Mouse (Mus musculus): ENCODE results near the gene Ankrd6.
A peak's percentile ranks its signal among the peaks of the same experiment; 100 is the strongest.
"Not testable (repeated sequence)": the region's sequence is repeated elsewhere in the genome, so short reads cannot be mapped to it uniquely, and the experiment has no call there.

Ankrd6 gene

DNA sequence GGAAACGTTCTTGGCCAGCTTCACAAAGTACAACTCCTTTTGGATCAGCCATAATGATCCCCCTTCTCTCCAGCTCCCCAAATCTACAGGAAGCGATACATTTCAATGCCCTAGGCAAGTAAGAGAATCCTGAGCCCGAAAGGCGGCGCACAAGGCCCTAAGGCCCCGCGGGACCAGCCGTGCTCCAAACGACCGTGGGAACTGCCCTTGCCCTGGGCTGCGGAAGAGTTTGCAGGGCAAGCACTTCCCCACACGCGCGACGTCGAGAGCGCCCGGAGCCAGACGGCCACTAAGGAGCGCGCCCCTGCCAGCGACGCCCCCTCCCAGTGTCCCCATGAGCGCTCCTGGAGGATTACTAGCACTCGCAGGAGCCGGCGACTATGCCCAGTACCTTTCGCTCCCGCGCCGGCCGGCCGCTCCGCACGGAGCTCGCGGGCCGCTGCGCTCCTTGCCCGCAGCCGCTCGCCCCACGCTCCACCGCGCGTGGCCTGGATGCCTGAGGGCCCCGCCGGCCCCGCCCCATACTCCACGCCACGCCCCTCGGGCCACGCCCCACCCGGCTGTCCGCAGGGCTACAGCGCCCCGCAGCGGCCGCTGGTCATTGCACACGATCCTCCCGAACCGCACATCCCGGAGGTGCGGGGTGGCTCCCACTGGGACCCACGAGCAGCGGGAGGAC is at the start of gene Ankrd6:
Gene Ankrd6 (minus strand): TSS at position 486 of the 679 bp plus-strand sequence.
- DNase-seq (ENCODE audit: low spot score in 2 of 2), result peak; percentile 61 to 74

DNA sequence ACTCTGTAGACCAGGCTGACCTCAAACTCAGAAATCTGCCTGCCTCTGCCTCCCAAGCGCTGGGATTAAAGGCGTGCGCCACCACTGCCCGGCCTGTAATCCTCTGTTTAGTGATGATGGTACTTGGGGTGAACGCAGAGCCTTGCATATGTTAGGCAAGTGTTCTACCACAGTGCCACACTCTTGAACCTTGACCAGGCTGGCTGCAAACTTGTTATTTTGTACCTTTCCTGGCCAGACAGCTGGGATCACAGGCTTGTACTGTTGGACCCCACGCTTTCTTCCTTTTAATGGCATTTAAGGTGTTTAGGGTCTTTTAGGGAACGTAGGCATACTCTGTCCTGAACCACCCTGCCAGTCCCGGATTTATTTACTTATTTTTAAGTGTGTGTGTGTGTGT is 48.4 kb upstream of the Ankrd6 start:
- DNase-seq (ENCODE audit: low spot score in 2 of 2), result no peak

DNA sequence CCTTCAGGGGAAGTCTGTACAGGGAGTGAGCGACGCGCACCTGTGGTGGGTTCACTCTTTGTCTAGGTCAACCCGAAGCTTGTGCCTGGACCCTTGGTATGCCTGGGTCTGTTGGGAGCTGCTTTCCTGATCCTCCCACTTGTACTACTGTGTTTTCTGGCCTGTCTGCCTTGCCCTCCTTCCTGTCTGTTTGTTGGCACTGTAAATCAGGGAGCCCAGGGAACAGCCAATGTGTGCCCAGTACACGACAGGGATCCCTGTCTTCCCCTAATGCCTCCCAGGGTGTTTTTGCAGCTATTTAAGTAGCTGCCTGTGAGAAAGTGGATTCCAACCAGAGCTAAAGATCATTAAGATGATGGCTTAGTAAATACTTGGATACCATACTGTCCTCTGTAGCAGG is 46.9 kb upstream of the Ankrd6 start:
- no peak for DNase-seq (ENCODE audit: low spot score in 2 of 2)

DNA sequence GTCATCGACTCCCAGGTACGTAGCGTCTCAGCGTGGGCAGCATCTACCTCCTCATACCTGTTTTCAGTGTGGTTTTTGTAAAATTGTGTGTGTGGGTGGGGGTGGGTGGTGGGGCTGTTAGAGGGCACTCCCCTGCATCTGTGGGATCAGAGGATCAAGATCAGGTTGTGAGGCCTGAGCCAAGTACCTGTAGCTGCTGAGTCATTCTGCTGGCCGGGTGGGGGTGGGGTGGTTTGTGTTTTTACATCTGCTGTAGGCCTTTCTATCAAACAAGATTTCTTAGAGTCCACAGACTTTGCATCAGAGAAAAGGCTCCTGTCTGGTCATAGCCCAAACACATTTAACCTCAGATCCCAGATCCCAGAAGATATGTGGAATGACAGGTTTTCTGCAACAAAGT is 45.4 kb upstream of the Ankrd6 start:
- no peak for DNase-seq (ENCODE audit: low spot score in 2 of 2)

DNA sequence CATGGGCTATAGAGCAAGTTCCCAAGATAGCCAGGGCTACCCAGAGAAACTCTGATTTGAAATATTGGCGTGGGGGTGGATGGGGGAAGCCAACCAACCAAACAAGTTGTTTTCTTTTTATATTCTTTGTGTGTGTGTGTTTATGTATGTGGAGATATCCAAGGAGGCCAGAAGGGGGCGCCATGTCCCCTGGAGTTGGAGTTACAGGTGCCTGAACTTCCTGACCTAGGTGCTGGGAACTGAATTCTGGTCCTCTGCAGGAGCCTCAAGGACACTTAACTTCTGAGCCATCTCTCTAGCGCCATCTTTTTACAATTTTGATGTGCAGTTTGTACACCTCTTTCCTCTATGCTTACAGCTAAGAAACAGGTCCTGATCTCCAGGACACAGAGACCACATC is 43.5 kb upstream of the Ankrd6 start:
- DNase-seq (ENCODE audit: low spot score in 2 of 2), result no peak

DNA sequence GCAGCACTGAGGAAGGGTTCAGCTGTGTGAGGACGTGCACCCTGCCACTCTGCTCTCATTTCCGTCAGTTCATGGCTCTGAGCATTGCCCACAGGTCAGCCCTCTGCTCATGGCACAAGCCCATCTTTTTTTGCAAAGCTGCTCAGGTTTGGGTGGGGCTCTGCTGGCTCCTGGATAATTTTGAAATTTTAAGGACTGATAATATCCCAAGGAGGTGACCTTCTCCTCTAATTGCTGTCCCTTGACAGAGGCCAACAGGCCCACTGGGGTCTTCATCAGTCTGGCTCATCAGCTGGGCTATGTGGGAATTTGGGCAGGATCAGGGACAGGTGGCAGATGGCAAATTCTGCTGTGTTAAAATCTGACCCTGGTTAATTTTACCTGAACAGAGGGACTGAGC is 38.7 kb upstream of the Ankrd6 start:
- no peak for DNase-seq (ENCODE audit: low spot score in 2 of 2)

DNA sequence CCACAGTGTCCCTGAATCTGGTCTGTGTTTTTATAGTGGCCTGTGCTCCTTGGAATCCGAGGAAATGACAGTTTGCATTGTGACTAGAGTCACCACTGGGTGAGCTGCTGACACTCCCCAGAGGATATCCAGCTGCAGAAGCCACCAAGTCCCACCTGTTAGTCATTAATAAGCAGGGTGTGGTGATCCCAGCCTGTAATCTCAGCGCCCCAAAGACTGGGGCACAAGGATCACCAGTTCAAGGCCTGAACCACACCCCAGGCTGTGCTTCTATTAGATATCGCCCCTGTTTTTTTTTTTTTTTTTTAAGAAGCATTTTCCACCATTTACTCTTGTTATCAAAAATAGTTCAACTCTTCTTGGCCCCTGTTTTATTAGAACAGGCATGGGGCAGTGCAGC is 36.4 kb upstream of the Ankrd6 start:
- no peak for DNase-seq (ENCODE audit: low spot score in 2 of 2)

DNA sequence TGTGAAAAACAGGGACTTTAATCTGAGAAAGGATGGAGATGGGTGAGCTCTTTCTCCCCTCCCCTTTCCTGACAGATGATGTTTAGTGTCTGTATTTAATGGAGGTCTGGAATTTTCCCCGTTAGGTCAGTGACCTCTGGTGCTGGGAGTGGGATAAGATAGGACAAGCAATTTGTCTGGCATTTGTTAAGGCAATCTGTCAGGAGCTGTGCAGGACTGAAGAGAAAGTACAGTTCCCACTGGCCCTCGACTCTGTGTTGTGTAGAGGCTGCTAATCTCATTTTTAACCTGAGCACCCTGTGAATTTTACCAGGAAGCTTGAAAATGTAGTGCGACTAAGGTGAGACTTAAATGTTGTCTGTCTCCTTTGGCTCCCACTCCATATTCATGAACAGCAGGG is 35.0 kb upstream of the Ankrd6 start:
- DNase-seq (ENCODE audit: low spot score in 2 of 2), result no peak

DNA sequence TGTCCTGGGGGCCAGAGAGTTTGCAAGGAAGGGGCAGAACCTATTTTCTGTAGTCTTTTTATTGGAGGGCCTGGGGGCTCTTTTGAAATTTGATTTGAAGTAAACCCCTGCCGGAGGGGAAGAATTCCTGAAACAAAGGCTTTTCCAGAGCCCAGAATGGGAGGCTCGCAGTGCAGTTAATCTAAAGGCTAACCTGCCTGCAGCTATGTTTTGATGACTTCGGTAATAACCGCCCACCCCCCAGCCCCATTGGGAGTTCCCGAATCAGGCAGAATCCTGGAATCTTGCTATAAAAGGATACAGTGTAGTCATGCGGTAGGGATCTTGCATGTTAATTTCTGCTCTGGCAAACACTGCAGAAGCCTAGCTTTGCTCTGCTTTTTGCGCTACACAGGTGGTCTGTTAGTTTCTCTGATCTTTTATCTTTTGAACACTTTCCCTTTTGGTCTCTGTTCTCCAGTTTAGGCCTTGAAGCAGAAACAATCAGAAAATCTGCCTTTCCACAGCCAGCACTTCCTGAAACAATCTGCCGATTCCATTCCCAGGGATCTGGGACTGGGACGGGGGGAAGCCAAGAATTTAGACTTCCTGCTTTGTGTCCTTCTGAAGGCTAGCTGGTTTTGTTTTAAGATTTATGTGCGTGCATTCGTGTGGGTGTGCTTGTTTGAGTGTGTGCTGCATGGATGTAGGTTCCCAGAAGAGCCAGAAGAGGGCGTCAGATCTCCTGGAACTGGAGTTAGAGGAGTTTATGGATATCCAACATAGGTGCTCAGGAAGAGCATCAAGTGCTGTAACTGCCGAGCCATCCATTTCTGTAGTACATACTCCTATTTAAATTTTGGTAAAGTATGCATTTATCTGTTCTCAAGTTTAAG is 34.4 kb upstream of the Ankrd6 start:
- DNase-seq (ENCODE audit: low spot score in 2 of 2), result no peak

DNA sequence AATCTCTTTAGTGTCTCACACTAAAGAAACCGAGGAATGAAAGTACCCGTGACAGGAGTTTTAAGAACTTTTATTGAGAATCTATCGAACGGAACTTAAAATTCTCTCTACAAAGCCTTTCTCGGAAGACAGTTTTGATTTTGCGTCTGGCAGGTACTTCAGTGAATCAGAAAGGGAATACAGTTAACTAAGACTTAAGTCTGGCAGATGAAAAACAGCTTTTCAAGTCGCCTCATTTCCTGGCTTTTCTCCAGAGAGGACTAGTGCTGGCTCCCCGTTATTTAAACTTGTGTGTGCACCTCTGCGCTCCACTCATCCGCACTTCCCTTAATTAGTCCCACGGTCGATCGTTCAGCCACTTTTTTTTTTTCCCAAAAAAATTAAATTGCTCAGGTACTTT is 33.6 kb upstream of the Ankrd6 start:
- no peak for DNase-seq (ENCODE audit: low spot score in 2 of 2)

DNA sequence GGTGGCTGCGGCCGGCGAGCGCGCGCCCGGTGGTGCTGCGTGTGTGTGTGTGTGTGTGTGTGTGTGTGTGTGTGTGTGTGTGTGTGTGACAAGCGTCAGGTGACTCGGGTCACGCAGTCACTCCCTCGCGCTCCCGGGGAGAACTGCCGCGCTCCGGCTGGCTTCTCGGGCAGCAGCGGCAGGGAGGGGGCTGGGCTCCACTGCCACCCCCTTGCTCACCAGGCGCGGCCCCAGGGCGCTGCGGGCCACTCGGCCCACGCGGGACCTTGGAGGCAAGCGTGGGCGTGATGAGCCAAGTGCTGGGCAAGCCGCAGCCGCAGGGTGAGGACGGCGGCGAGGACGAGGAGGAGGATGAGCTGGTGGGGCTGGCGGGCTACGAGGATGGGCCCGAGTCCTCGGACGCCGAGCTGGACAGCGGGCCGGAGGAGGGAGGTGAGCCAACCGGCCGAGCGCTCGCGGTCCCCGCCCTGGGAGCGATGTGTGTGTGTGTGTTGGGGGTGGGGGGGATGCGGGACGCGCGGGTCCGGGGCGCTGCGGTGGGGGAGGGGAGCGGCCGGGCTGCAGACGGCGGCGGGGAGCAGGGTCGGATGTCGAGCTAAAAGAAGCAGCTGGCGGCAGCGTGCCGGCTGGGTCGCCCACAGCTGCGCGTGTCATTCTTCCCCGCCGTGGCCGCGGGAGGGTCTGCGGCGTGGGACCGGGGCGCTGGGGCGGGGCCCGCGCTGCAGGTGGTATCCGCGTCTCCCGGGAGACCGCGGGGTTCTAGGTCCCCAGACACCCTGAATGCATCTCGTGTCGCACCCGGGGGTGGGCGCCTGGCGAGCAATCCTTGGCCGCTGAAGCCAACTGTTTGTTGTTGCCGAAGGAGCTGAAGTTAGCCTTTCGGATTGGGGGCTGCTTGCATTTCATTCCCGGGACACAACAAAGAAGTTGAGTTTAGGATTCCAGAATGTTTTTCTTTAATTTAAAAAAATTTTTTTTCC is 32.8 kb upstream of the Ankrd6 start:
- DNase-seq (ENCODE audit: low spot score in 2 of 2), result peak; percentile 32 to 38

DNA sequence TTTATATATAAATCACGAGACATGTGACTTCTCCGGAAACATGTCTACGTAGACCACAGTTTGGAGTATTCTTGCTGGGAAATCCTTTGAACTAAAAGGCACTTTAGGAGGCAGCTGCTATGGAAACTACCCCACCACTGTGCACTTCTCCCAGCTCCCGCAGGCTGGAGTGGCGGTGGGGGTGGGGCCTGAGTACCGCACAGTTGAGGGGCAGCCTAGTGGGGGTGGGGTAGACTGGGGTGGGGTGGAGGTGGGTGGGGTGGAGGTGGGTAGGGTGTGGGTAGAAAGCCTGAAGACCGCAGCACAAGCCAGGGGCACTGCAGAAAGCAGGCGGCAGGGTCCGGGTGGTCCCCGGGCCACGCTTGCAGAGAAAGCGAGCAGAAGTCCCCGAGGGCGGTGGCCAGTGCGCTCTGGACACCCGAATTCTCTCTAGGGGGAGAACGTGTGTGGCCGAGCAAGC is 32.1 kb upstream of the Ankrd6 start, which contains the start of gene Rragd:
Gene Rragd (plus strand): TSS at position 322 of the 460 bp plus-strand sequence.
- DNase-seq (ENCODE audit: low spot score in 2 of 2), result peak in 1 of 2 experiments; percentile 26

DNA sequence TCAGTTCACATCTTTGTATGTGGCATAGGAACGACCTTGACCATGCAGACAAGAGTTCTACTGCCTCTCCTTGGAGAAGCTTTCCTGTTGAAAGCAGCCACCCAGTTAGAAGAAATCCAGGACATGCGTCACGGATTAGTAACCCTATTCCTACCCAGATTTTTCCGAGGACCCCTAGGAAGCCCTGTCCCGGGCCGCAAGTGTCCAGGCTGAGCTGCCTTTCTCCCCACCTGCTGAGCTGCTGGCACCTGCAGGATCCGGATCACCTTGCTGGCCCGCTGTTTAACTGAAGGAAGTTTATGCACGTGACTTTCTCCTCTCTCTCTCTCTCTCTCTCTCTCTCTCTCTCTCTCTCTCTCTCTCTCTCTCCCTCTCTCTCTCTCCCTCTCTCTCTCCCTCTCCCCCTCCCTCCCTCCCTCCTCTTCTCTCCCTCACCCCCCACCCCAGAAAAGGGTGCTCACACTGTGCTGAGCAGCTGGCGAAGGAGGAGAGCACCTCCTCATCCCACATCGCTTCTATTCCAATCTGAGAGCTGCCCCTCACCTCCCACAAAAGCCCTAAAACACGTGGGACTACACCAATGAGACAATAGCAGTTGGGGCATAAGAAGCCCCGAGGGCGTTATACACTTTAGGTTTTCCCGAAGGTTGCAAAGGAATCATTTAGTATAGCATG is 31.5 kb upstream of the Ankrd6 start:
- peak in 1 of 2 experiments; percentile 6 for DNase-seq (ENCODE audit: low spot score in 2 of 2)

DNA sequence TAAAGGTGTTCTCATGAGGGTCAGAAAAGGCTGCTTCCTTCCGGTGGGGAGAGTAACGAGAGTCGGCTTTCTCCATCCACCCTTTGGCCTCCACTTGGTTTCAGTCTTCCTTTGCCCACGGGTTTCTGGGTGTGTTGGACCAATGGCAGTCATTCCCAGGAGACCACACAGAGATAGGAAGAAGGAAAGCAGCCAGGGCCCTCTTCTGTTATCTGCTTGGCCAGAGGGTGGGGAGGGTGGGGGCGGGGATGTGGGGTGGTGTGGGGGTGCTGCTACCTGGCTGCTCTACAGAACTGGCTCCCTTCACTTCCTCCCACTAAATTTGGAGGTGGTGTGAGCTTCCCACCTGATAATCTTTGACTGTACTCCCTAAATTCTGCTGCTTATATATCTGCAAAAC is 31.0 kb upstream of the Ankrd6 start:
- DNase-seq (ENCODE audit: low spot score in 2 of 2), result no peak

DNA sequence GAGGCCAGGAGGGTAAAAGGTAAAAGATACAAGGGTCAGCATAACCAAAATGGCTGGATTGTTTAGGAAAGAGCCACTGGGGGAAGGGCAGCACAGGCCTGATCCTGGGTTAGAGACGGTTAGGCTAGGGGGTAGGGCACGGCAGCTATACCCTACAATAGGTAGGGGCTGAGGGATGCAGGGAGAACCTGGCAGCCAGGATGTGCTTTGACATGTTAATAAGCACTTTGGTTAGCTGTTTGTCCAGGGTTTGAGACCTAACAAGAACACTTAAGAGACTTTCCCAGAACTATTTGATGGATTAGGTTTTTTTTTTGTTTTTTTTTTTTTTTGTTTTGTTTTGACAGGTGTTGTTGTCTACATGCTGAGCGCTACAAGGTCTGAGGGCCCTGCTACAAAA is 29.4 kb upstream of the Ankrd6 start:
- no peak for DNase-seq (ENCODE audit: low spot score in 2 of 2)

DNA sequence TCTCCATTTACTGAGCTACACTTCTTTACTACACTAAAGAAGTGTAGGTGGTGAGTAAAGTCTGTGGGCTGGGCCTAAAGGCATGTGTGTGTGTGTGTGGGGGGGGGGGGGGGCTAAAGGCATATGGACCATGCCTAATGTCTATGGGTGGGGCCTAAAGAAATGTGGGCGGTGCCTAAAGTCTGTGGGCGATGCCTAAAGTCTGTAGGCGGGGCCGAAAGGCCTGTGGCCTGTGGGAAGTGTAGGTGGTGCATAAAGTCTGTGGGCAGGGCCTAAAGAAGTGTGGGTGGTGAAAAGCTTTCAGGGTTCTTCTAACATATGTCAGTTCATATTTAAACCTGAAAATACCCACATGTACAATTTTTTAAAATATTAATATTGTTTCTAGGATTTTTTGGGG is 26.7 kb upstream of the Ankrd6 start:
- no peak for DNase-seq (ENCODE audit: low spot score in 2 of 2)

DNA sequence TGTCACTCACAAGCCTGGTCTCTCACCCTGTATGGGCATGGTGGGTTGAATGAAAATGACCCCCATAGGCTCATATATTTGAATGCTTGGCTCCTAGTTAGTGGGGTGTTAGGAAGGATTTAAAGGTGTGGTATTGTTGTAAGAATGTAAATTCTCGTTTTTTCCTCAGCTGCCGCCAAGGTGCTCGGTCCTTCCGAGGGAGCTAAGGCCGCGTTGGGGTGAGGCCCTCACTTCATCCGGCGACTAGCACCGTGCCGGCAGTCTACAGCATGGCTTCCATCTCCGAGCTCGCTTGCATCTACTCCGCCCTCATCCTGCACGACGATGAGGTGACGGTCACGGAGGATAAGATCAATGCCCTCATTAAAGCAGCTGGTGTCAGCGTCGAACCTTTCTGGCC is 14.0 kb upstream of the Ankrd6 start:
- not testable (repeated sequence) for DNase-seq (ENCODE audit: low spot score in 2 of 2)

DNA sequence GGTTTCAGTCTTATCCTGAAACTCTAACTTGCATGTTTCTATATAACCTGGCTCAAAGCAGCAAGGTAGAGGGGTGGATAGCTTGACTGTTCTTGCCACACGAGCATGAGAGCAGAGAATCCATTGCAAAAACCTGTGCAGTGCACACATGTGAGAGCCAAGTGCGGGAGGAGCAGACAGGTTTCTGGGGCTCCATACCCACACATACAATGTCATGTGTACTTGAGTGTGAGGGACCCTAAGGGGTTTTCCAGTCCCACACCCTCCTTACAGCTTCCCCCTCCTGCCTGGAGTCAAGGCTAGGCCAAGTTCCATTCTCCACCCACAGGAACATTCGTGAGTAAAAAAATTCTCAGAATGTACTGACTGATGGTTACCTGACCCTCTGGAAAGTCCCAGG is 10.8 kb upstream of the Ankrd6 start:
- DNase-seq (ENCODE audit: low spot score in 2 of 2), result no peak

DNA sequence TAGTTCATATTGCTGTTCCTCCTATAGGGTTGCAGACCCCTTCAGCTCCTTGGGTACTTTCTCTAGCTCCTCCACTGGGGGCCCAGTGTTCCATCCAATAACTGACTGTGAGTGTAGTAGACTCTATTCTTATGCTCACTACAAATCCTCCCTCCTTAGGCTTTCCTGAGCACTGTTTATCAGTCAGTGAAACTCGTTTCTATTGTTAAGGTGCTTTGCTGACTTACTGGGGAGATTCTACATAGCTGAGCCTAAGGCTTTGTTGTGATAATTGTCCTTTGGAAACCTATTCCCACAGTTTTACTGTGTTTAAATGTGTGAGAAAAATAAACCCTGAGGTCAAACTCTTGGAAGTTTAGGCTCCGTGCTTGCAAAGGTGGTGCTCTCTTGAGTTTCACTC is 5.8 kb upstream of the Ankrd6 start:
- DNase-seq (ENCODE audit: low spot score in 2 of 2), result no peak

DNA sequence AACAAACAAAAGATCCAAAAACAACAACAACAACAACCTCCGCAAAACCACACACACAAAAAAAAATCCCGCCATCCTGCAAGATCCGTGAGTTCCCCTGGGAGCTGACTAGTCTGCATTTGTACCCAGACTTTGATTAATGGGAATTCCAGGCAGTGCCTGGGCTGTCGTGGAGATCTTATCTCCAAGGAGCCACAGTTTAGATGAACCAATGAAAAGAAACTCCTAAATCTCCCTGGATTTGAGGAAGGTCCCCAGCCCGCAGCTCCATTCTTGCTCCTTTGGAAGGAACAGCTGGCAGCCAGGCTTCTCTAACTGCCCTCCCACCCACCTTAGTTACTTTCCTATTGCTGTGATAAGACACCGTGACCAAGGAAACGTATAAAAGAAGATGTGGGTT is 2.0 kb upstream of the Ankrd6 start:
- DNase-seq (ENCODE audit: low spot score in 2 of 2), result no peak

Measured in frontal cortex, postnatal 25 days (tissue).